ENCODE assay signal across 9 mouse cellular contexts in the genomic region with DNA sequence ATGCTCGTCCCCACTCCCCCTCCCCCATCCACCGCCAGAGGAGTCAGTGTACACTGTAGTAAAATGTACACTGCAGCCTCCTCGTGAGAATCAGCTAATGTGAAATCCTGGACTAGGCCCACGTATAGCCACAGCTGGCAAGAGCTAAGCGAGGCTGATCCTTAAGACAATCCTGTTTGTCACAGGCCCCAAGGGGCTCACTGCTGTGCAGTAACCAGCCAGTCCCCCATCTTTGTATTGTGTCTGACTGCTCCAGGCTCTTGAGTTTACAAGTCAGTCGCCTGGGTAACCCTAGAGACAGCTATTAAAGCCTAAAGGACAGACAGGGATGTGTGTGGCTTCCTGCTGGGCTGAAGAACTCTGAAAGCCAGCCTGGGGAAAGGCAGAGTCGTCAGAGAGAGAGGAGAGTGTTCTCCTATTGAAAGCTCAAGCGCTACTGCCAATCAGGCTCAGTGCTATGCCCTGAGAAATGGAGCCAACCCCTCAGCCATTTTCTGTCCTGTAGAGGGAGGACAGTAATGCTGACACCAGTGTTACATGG. TPM values are rescaled to one million over a fixed set of nuclear protein-coding genes. Genes with fewer than 3 reads are reported as not detected.
A peak's percentile ranks its signal among the peaks of the same experiment; 100 is the strongest.
DNase-seq lines count a peak whose midpoint lies in the region; ATAC-seq and TF ChIP-seq lines count a peak whose summit lies in the region.
"Had no signal": no experiment of that assay in that cellular context is flagged by ENCODE, and none has a peak within 500 bp of the region (broad histone marks: within the 10 kb centered on the region; RNA-seq: fewer than 3 reads in every experiment).

No protein-coding gene starts in this region.

- 0 out of 2 replicates have a peak overlapping the region, but pooled peaks have one; percentile 31 for H3K27ac ChIP-seq in lung, embryonic 15.5 days
- peak overlapping the region; percentile 57; the same call in 1 of the 2 replicates for H3K27ac ChIP-seq in forebrain, embryonic 11.5 days (ENCODE audit: low read depth, low read length)
- H3K27ac ChIP-seq in limb, embryonic 14.5 days (replicated peaks; ENCODE audit: low read depth, low read length) = 0 out of 2 replicates have a peak overlapping the region, but pooled peaks have one; percentile 19

- H3K27me3 ChIP-seq in lung, embryonic 15.5 days = no peaks in the 10 kb centered on the region
- H3K27me3 ChIP-seq in forebrain, embryonic 11.5 days (ENCODE audit: control insufficient read depth, insufficient read depth, low read length) = no peaks in the 10 kb centered on the region
- H3K27me3 ChIP-seq in limb, embryonic 14.5 days (ENCODE audit: control insufficient read depth, insufficient read depth, low read length) = no peaks in the 10 kb centered on the region

- peaks cover 6% of the 10 kb centered on the region; the same call in 1 of the 2 replicates for H3K4me1 ChIP-seq in lung, embryonic 15.5 days
- peaks cover 4% of the 10 kb centered on the region for H3K4me1 ChIP-seq in forebrain, embryonic 11.5 days (replicated peaks; ENCODE audit: control insufficient read depth, insufficient read depth, low read length)
- H3K4me1 ChIP-seq in limb, embryonic 14.5 days (ENCODE audit: control insufficient read depth, insufficient read depth, low read length) = peaks cover 8% of the 10 kb centered on the region; the same call in 1 of the 2 replicates

- H3K4me3 ChIP-seq in lung, embryonic 15.5 days = no peak overlapping the region
- H3K4me3 ChIP-seq in forebrain, embryonic 11.5 days (ENCODE audit: low read depth, low read length) = no peak overlapping the region
- no peak overlapping the region for H3K4me3 ChIP-seq in limb, embryonic 14.5 days (replicated peaks; ENCODE audit: low read length)

- peaks cover 14% of the 10 kb centered on the region; the same call in 1 of the 2 replicates for H3K36me3 ChIP-seq in lung, embryonic 15.5 days
- H3K36me3 ChIP-seq in forebrain, embryonic 11.5 days (ENCODE audit: control insufficient read depth, insufficient read depth, low read length) = no peaks in the 10 kb centered on the region
- H3K36me3 ChIP-seq in limb, embryonic 14.5 days (ENCODE audit: control insufficient read depth, insufficient read depth, low read length) = no peaks in the 10 kb centered on the region

- ATAC-seq in lung, embryonic 15.5 days (ENCODE audit: borderline replicate concordance, extremely low read depth, low FRiP score, low TSS enrichment) = no peak
- peak; percentile 77 for ATAC-seq in forebrain, embryonic 11.5 days (replicated peaks; ENCODE audit: low FRiP score)
- peak; percentile 48; the same call in 1 of the 2 replicates for ATAC-seq in limb, embryonic 14.5 days (ENCODE audit: low FRiP score, low read depth)
- no peak for ATAC-seq in granulocyte monocyte progenitor cell, adult 5-6 weeks (replicated peaks; ENCODE audit: poor library complexity, severe bottlenecking)

- H3K4me2 ChIP-seq in lung, embryonic 15.5 days = no peak overlapping the region
- no peak overlapping the region for H3K4me2 ChIP-seq in forebrain, embryonic 11.5 days (ENCODE audit: low read depth, low read length, severe bottlenecking)
- no peak overlapping the region for H3K4me2 ChIP-seq in limb, embryonic 14.5 days (replicated peaks; ENCODE audit: low read depth, low read length, severe bottlenecking)

- H3K9ac ChIP-seq in lung, embryonic 15.5 days = no peak overlapping the region
- H3K9ac ChIP-seq in forebrain, embryonic 11.5 days (ENCODE audit: low read length) = 0 out of 2 replicates have a peak overlapping the region, but pooled peaks have one; percentile 35
- H3K9ac ChIP-seq in limb, embryonic 14.5 days (ENCODE audit: low read depth, low read length, severe bottlenecking) = no peak overlapping the region

- DNase-seq in lung, postnatal 14 days = no peak
- DNase-seq in forebrain, embryonic 11.5 days (ENCODE audit: low spot score) = peak; percentile 62
- DNase-seq in limb, embryonic 14.5 days (ENCODE audit: low spot score) = no peak
- no peak for DNase-seq in layer of hippocampus, adult 9-10 months (ENCODE audit: low spot score)
- DNase-seq in adipocyte (ENCODE audit: low spot score) = no peak
- no peak for DNase-seq in natural killer cell, adult 2 months (ENCODE audit: low spot score in 2 of 2)
- DNase-seq: cerebellum, postnatal 14 days had no signal

- no peak for TF ChIP-seq POLR2A in limb, embryonic 14.5 days (IDR thresholded peaks at IDR 0.05; ENCODE audit: borderline replicate concordance, extremely low read depth, insufficient read depth, insufficient read length)

- H3K9me3 ChIP-seq in lung, embryonic 15.5 days = no peaks in the 10 kb centered on the region
- no peaks in the 10 kb centered on the region for H3K9me3 ChIP-seq in forebrain, embryonic 11.5 days (ENCODE audit: control insufficient read depth, low read length)
- no peaks in the 10 kb centered on the region for H3K9me3 ChIP-seq in limb, embryonic 14.5 days (ENCODE audit: control insufficient read depth, low read length)

- WGBS in lung, embryonic 15.5 days = 23% methylated on average over 8 of the region's 8 CpGs
- 4% methylated on average over 8 of the region's 8 CpGs for WGBS in forebrain, embryonic 11.5 days
- 18% methylated on average over 8 of the region's 8 CpGs for WGBS in limb, embryonic 14.5 days

RNA-seq across cellular contexts. Expression of a gene that starts 29.6 kb away (rescaled TPM):
- polyA plus RNA-seq in lung, embryonic 15.5 days (2015; fragmentation: Nextera tagmentation; extraction: Ambion mirVana) = 27.8 and 30.2 TPM in 2 replicates
- 0.55 and 0.72 TPM in 2 replicates for polyA plus RNA-seq in forebrain, embryonic 11.5 days (2014; fragmentation: Nextera tagmentation; extraction: Ambion mirVana)
- polyA plus RNA-seq in limb, embryonic 14.5 days (2012; rRNA removed) = 0.27 and 0.52 TPM in 2 replicates
- 0.15 and 0.23 TPM in 2 replicates for polyA plus RNA-seq in limb, embryonic 14.5 days (2014; fragmentation: Nextera tagmentation; extraction: Ambion mirVana)
- total RNA-seq in granulocyte monocyte progenitor cell, adult 5-6 weeks (2014; fragmentation: Nextera tagmentation) = not detected in 2 replicates
- not detected in 2 replicates for total RNA-seq in granulocyte monocyte progenitor cell, adult 5-6 weeks (2017)

RNA-seq across cellular contexts. Expression of a gene that starts 44.7 kb away (rescaled TPM):
- polyA plus RNA-seq in lung, embryonic 15.5 days (2015; fragmentation: Nextera tagmentation; extraction: Ambion mirVana) = 15.1 and 15.6 TPM in 2 replicates
- 31.1 and 34.1 TPM in 2 replicates for polyA plus RNA-seq in forebrain, embryonic 11.5 days (2014; fragmentation: Nextera tagmentation; extraction: Ambion mirVana)
- polyA plus RNA-seq in limb, embryonic 14.5 days (2012; rRNA removed) = 26.9 and 27.9 TPM in 2 replicates
- 28.0 and 28.5 TPM in 2 replicates for polyA plus RNA-seq in limb, embryonic 14.5 days (2014; fragmentation: Nextera tagmentation; extraction: Ambion mirVana)
- total RNA-seq in granulocyte monocyte progenitor cell, adult 5-6 weeks (2014; fragmentation: Nextera tagmentation) = 4.1 and 5.0 TPM in 2 replicates
- total RNA-seq in granulocyte monocyte progenitor cell, adult 5-6 weeks (2017) = 2.7 and 2.8 TPM in 2 replicates

Comparison
In these comparisons a context has a peak if more than half of its experiments do, and no peak if none do; other contexts are left out.
1. ATAC-seq: peak in forebrain, embryonic 11.5 days (single experiment) and limb, embryonic 14.5 days (single experiment); none in lung, embryonic 15.5 days (single experiment) and granulocyte monocyte progenitor cell, adult 5-6 weeks (single experiment).
2. RNA of a gene that starts 29.6 kb away (polyA plus RNA-seq): 27.8 to 30.2 TPM in lung, embryonic 15.5 days; 0.55 to 0.72 TPM in forebrain, embryonic 11.5 days and 0.15 to 0.52 TPM in limb, embryonic 14.5 days; every median in the first group is over 10 times any median in the second.
3. Peak in every context shown above with its lines, with median percentiles within 50 percentile points of each other: H3K27ac ChIP-seq.